Mouse (Mus musculus) 3T3-L1 (cell line): ENCODE measurements around the gene Nsun4.

Source experiments
- DNase-seq: peaks from one replicate; pipeline ENCODE4 v3.0.0-alpha.2; 2015; ENCODE audit warnings: low read depth, low spot score

The Nsun4 gene

DNA sequence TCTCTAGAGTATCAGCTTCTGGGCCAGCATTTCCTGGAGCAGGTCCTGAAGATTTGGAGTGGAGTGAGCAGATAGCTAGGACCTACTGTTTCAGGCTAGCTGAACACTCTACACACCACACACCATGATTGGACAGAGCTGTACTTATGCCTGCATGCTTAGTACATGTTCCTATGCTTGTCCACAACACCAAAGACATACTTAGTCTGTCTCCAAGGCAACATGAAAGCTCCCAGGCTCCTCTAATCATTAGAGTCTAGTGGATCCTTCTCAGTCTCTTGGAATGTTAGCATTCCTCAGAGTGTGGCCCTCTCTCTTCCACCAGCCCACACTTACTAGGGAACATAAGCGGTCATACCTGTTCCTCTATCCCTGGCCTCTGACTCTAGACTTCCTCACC lies 66.2 kb downstream of the Nsun4 start:
- DNase-seq = no peak

DNA sequence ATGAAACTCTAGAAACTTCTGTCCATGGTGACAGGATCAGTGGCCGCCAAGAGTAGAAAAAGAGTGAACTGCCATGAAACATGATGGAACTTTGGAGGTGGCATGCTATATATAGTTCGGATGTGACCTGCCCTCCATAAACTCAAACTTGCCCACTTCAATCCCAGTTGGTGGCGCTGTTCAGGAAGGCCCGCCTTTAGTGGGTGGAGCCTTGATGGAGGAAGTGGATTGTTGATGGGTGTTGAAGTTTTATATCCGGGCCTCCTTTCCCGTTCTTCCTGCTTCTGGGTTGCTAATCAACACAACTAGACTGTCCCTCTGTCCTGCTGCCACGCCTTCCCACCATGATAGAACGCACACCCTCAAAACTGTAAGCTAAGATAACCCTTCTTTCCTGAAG lies 68.7 kb downstream of the Nsun4 start:
- peak; percentile 43 for DNase-seq

DNA sequence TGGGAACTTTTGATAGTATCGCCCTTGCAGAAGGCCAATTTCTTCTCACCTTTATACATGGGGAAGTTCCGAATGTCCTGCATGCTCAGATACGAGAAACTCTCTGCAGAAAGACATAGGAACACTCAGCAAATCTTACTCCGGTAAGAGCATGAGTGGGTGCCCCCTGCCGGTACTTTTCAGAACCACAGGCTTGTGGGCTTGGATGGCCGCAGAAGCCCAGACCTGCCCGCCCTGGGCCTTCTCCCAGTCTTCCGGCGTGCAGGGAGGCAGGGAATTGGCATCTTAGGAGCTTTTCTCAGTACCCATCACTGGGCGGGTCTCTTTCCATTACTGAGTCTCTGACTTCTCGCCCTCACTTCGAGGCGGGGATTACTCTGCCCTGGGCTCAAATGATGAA lies 69.6 kb downstream of the Nsun4 start:
- DNase-seq = peak; percentile 90
